Mouse (Mus musculus) small intestine, adult 2 months (tissue): Measurements from ENCODE around the gene Rab11fip4. TPM values are rescaled to one million over a fixed set of nuclear protein-coding genes. Genes with fewer than 3 reads are reported as not detected.

Experiments used
- H3K27ac ChIP-seq: fragments of 200-500 bp; 2 replicates; pipeline ENCODE4 v1.5.1; 2012; ENCODE audit warnings: low read depth, low read length, control low read depth, inconsistent platforms; ENCODE audit not compliant: insufficient read depth
- H3K27me3 ChIP-seq: fragments of 200-500 bp; 2 replicates; pipeline ENCODE4 v1.6.1; 2012; ENCODE audit warnings: mild to moderate bottlenecking, moderate library complexity, low read length, inconsistent platforms; ENCODE audit not compliant: control insufficient read depth, insufficient read depth
- H3K36me3 ChIP-seq: fragments of 200-500 bp; 2 replicates; pipeline ENCODE4 v1.6.1; 2012; ENCODE audit warnings: mild to moderate bottlenecking, low read length, control low read depth, inconsistent platforms; ENCODE audit not compliant: control insufficient read depth, insufficient read depth
- H3K4me1 ChIP-seq: fragments of 200-500 bp; 2 replicates; pipeline ENCODE4 v1.6.1; 2012; ENCODE audit warnings: low read length, inconsistent platforms, mixed read lengths; ENCODE audit not compliant: control insufficient read depth, insufficient read depth, insufficient read length
- H3K4me3 ChIP-seq: fragments of 200-500 bp; 2 replicates; pipeline ENCODE4 v1.5.1; 2012; ENCODE audit warnings: low read depth, mild to moderate bottlenecking, control low read depth, inconsistent platforms, low read length, moderate library complexity
- CTCF ChIP-seq: fragments of 200-500 bp; IDR thresholded peaks from 2 replicates; pipeline ENCODE4 v1.5.1; 2012; ENCODE audit warnings: low read depth, mild to moderate bottlenecking, control low read depth, inconsistent platforms, low read length, moderate library complexity, mixed read lengths; ENCODE audit not compliant: insufficient replicate concordance, insufficient read length; ENCODE audit errors: extremely low read depth
- POLR2A ChIP-seq: fragments of 200-500 bp; IDR thresholded peaks from 2 replicates; pipeline ENCODE4 v1.6.1; 2012; ENCODE audit warnings: low read depth, mild to moderate bottlenecking, control low read depth, inconsistent platforms, low read length, moderate library complexity
- WGBS: fragments of 180-500 bp; shearing (Covaris S2); methylation state at CpG from one replicate; pipeline ENCODE4 v1.1.7; 2018; 5-methylcytosine and 5-hydroxymethylcytosine counted together
- polyA plus RNA-seq: library from polyadenylated mRNA; depleted of rRNA; stranded (reverse); fragments of >200 nt; gene quantifications from 2 replicates; pipeline ENCODE4 v1.2.3, GENCODE M21; 2012

Rab11fip4 gene
- polyA plus RNA-seq, 1 experiment, result 13.8 TPM

- H3K27ac ChIP-seq, result no peak overlapping the region
- 40% methylated on average over 5 of the region's 5 CpGs for WGBS
- peak overlapping the region; percentile 49 for H3K4me3 ChIP-seq
- TF ChIP-seq POLR2A, result no peak
- TF ChIP-seq CTCF, result no peak
- H3K27me3 ChIP-seq, result peaks cover 31% of the 10 kb centered on the region
- no peaks in the 10 kb centered on the region for H3K36me3 ChIP-seq
- H3K4me1 ChIP-seq, result peaks cover 3% of the 10 kb centered on the region; the same call in 1 of the 2 replicates
Measured at GRCm38 (mm10) chr11:79591591-79591975, 571 bp downstream of the Rab11fip4 start.

GRCm38 (mm10) chr11:79593495-79593894, 2.5 kb downstream of the Rab11fip4 start:
- Histone ChIP-seq H3K4me1 (peaks cover 3% of the 10 kb centered on the region; the same call in 1 of the 2 replicates), H3K27me3 (peaks cover 31% of the 10 kb centered on the region), H3K36me3 (no peaks in the 10 kb centered on the region), H3K27ac (no peak overlapping the region), H3K4me3 (no peak overlapping the region)
- 32% methylated on average over 11 of the region's 11 CpGs for WGBS
- TF ChIP-seq CTCF (no peak), POLR2A (no peak)

- H3K4me3 ChIP-seq, result no peak overlapping the region
- no peaks in the 10 kb centered on the region for H3K36me3 ChIP-seq
- no peaks in the 10 kb centered on the region for H3K27me3 ChIP-seq
- 63% methylated on average over 2 of the region's 2 CpGs for WGBS
- H3K27ac ChIP-seq, result no peak overlapping the region
- no peak for TF ChIP-seq CTCF
- TF ChIP-seq POLR2A, result no peak
- H3K4me1 ChIP-seq, result 0 out of 2 replicates have a peak, but pooled peaks cover 3% of the 10 kb centered on the region
Measured at GRCm38 (mm10) chr11:79610454-79610853, 19.4 kb downstream of the Rab11fip4 start.

- Histone ChIP-seq H3K4me3 (no peak overlapping the region), H3K4me1 (0 out of 2 replicates have a peak, but pooled peaks cover 3% of the 10 kb centered on the region), H3K27ac (no peak overlapping the region), H3K36me3 (no peaks in the 10 kb centered on the region), H3K27me3 (no peaks in the 10 kb centered on the region)
- no peak for TF ChIP-seq POLR2A
- TF ChIP-seq CTCF, result no peak
- 27% methylated on average over 13 of the region's 13 CpGs for WGBS
Measured at GRCm38 (mm10) chr11:79611011-79611666, 20.1 kb downstream of the Rab11fip4 start.

GRCm38 (mm10) chr11:79612046-79612600, 21.1 kb downstream of the Rab11fip4 start:
- Histone ChIP-seq H3K4me3 (no peak overlapping the region), H3K4me1 (0 out of 2 replicates have a peak, but pooled peaks cover 3% of the 10 kb centered on the region), H3K36me3 (no peaks in the 10 kb centered on the region), H3K27ac (no peak overlapping the region), H3K27me3 (no peaks in the 10 kb centered on the region)
- TF ChIP-seq CTCF (no peak), POLR2A (no peak)
- 16% methylated on average over 1 of the region's 1 CpGs for WGBS

GRCm38 (mm10) chr11:79613084-79613483, 22.1 kb downstream of the Rab11fip4 start:
- H3K27ac ChIP-seq, result no peak overlapping the region
- no peaks in the 10 kb centered on the region for H3K36me3 ChIP-seq
- H3K27me3 ChIP-seq, result no peaks in the 10 kb centered on the region
- H3K4me1 ChIP-seq, result 0 out of 2 replicates have a peak, but pooled peaks cover 3% of the 10 kb centered on the region
- TF ChIP-seq POLR2A (no peak), CTCF (no peak)
- WGBS, result 47% methylated on average over 3 of the region's 3 CpGs
- H3K4me3 ChIP-seq, result no peak overlapping the region

- no peak overlapping the region for H3K4me3 ChIP-seq
- no peak overlapping the region for H3K27ac ChIP-seq
- 0 out of 2 replicates have a peak, but pooled peaks cover 3% of the 10 kb centered on the region for H3K4me1 ChIP-seq
- 52% methylated on average over 4 of the region's 4 CpGs for WGBS
- no peak for TF ChIP-seq CTCF
- TF ChIP-seq POLR2A, result no peak
- H3K27me3 ChIP-seq, result no peaks in the 10 kb centered on the region
- H3K36me3 ChIP-seq, result no peaks in the 10 kb centered on the region
Measured at GRCm38 (mm10) chr11:79613711-79614110, 22.7 kb downstream of the Rab11fip4 start.
